Mouse (Mus musculus) olfactory bulb, adult 2 months (tissue): ENCODE measurements around the gene Nufip2. TPM values are rescaled to one million over a fixed set of nuclear protein-coding genes. Genes with fewer than 3 reads are reported as not detected.

Experiments
- H3K27ac ChIP-seq: fragments of 200-500 bp; 2 replicates; pipeline ENCODE4 v1.5.1; 2012; ENCODE audit warnings: low read depth, low read length; ENCODE audit not compliant: insufficient read depth
- H3K4me1 ChIP-seq: fragments of 200-500 bp; 2 replicates; pipeline ENCODE4 v1.6.1; 2012; ENCODE audit warnings: low read length; ENCODE audit not compliant: control insufficient read depth, insufficient read depth
- H3K4me3 ChIP-seq: fragments of 200-500 bp; 2 replicates; pipeline ENCODE4 v1.5.1; 2012; ENCODE audit warnings: mild to moderate bottlenecking, low read depth, low read length, moderate library complexity; ENCODE audit not compliant: insufficient read depth
- CTCF ChIP-seq: fragments of 200-500 bp; IDR thresholded peaks from 2 replicates; pipeline ENCODE4 v1.5.1; 2012; ENCODE audit warnings: low read depth, mild to moderate bottlenecking, low read length, moderate library complexity; ENCODE audit not compliant: insufficient read depth
- POLR2A ChIP-seq: fragments of 200-500 bp; IDR thresholded peaks from 2 replicates; pipeline ENCODE4 v1.6.1; 2012; ENCODE audit warnings: mild to moderate bottlenecking, low read depth, low read length, moderate library complexity; ENCODE audit not compliant: insufficient read depth
- WGBS: fragments of 180-500 bp; shearing (Covaris S2); methylation state at CpG from one replicate; pipeline ENCODE4 v1.1.7; 2018; 5-methylcytosine and 5-hydroxymethylcytosine counted together
- polyA plus RNA-seq: library from polyadenylated mRNA; stranded (reverse); fragments of >200 nt; gene quantifications from 2 replicates; pipeline ENCODE4 v1.2.4, GENCODE M21; 2012; ENCODE audit warnings: low replicate concordance; ENCODE audit not compliant: missing spikeins, insufficient read depth, insufficient read length

The Nufip2 gene
- polyA plus RNA-seq, 1 experiment: not detected

GRCm38 (mm10) chr11:77764694-77765458 is 78.9 kb downstream of the Nufip2 start:
- 37% methylated on average over 9 of the region's 9 CpGs for WGBS
- Histone ChIP-seq H3K27ac (peak overlapping the region; percentile 39), H3K4me3 (peak overlapping the region; percentile 93), H3K4me1 (peaks cover 32% of the 10 kb centered on the region)
- no peak for TF ChIP-seq CTCF
- TF ChIP-seq POLR2A: no peak

DNA sequence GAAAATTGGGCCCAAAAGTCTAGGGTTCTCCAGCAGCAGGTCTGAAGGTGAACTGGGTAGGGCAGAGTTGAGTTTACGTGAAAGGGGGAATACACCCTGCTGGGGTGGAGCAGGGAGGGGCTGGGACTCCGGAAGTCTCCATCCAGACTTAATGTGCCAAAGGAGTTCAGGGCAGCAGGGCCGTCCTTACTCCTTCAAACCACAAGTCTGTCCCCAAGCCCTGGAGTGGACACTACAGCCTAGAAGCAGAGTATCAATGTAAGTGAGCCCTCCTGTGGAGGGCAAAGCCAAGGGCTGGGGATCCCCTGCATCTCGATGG is 79.5 kb downstream of the Nufip2 start:
- WGBS: 42% methylated on average over 4 of the region's 4 CpGs
- Histone ChIP-seq H3K4me3 (peak overlapping the region; percentile 3; the same call in 1 of the 2 replicates), H3K27ac (peak overlapping the region; percentile 38), H3K4me1 (peaks cover 32% of the 10 kb centered on the region)
- TF ChIP-seq CTCF (no peak), POLR2A (no peak)

DNA sequence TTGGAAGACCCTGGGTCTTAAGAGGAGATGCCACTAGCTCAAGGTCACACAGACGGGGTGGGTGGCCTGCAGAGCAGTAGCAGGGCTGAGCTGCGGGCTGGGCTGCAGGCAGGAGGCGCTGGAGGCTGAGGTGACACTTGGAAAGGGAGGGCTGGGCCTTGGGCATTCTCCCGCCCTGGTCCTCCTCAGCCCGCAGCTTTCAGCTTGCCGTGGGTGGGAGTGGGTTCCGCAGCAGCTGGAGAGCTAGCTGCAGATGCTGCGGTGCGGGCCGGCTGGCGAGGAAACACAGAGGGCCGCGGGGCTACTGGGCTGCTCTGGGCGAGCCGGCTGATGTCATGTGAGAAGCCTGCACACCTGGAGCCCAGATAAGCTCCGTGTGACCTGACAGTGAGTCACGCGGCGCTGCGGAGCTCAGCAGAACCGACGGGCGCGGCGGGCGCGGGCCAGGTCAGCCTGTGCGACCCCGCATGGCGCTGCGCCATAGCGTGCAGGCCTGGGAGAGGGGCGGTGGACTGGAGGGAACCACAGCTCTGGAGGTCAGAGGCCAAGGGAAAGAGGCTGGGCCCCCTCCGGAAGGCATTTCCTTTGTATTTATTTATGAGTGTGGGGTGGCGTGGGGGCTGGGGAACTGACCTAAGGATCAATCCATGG is 80.5 kb downstream of the Nufip2 start:
- Histone ChIP-seq H3K4me3 (peak overlapping the region; percentile 45), H3K27ac (peak overlapping the region; percentile 88), H3K4me1 (peaks cover 32% of the 10 kb centered on the region)
- TF ChIP-seq CTCF (peak; percentile 20; the same call in 1 of the 2 replicates), POLR2A (no peak)
- 9% methylated on average over 35 of the region's 35 CpGs for WGBS

DNA sequence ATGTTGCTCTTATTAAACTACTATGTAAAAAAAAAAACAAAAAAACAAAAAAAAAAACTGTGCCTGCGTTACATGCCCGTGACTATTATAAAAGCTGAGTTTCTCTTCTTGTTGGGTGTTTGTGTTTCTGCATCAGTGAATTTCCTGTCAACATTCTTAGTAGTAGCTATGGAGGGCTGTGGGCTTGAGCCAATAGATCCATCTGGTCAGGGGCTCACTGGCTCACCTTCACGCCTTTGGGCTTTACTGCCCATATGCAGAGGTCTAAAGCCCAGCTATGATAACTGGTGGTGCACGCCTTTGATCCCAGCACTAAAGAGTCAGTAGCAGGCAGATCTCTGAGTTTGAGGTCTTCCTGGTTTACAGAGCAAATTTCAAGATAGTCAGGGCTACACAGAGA is 83.5 kb downstream of the Nufip2 start:
- Histone ChIP-seq H3K4me1 (peaks cover 25% of the 10 kb centered on the region), H3K4me3 (no peak overlapping the region), H3K27ac (no peak overlapping the region)
- TF ChIP-seq CTCF: no peak
- no peak for TF ChIP-seq POLR2A
- 71% methylated on average over 4 of the region's 4 CpGs for WGBS

GRCm38 (mm10) chr11:77770346-77770745 is 84.4 kb downstream of the Nufip2 start:
- no peak overlapping the region for H3K4me3 ChIP-seq
- H3K27ac ChIP-seq: no peak overlapping the region
- H3K4me1 ChIP-seq: peaks cover 18% of the 10 kb centered on the region
- TF ChIP-seq CTCF: no peak
- no peak for TF ChIP-seq POLR2A
- WGBS: 84% methylated on average over 8 of the region's 8 CpGs

DNA sequence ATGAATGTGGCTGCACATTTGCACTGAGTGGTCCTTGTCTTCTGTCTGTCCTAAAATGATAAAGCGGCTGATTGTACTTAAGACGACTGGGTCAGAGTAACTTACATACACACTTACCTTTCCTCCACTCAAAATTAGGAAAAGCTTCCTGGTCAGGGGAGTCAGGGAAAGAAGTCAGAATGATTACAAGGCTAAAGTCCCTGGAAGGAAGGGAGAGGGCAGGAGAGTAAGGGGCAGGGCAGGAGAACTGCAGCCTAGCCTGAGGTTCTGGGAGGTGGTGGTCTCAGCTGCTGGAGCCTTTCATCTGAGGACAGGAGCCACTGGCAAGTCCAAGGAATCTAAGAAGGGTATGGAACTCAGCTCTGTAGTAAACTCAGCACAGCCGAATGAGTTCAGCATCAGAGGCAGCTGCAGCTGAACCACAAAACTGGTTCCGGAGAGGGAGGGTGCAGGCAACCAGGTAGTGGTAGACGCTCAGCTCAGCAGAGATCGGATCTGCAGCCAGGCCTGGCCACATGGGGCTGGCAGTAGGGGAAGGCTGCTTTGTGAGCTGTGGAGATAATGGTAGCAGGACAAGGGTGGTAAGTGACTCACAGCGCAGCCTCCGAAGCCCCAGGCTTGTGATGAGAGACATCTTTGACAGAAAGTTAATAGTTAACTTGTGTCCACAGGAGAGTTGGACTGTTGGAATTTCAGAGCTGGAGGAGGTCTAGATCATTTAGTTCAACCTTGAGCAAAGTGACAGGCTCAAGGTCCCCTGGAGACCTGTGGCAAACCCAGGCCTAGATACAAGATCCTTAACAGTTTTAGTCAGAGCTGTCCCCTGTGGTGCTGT is 86.1 kb downstream of the Nufip2 start:
- WGBS: 80% methylated on average over 8 of the region's 8 CpGs
- Histone ChIP-seq H3K4me1 (peaks cover 13% of the 10 kb centered on the region), H3K4me3 (no peak overlapping the region), H3K27ac (no peak overlapping the region)
- TF ChIP-seq CTCF (no peak), POLR2A (no peak)

DNA sequence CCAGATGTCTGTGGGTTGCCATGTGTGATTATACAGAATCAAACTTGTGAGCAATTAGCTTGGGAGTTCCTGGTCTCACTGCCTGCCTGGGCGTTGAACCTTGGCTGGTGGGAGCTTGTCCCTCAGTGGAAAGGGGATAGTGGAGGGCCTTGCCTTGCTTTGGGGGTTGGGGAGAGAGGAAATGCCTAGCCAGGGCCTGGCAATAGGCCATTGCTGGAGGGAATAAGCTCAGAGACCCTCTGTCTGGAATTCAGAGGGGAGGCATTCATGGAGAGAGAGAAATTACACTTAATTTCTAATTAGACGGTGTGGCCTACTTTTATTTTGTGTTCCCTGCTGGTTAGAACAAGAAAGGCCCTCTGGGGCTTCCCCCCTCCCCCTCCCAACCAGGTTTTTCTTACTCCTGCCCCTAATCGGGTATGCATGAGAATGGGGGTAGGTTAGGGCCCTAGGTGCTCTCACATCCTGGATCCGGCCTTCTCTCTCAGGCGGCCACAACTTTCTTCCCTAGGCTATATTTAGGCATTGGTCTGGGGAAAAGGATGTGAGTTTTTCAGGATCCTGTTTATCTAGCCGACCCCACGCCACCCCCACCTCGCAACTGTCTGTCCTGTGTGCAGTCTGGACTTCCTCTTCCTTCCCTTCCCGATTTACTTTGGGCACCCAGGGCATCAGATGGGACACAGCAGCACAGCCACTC is 89.9 kb downstream of the Nufip2 start:
- Histone ChIP-seq H3K27ac (no peak overlapping the region), H3K4me3 (no peak overlapping the region), H3K4me1 (peaks cover 20% of the 10 kb centered on the region)
- TF ChIP-seq CTCF (no peak), POLR2A (no peak)
- WGBS: 43% methylated on average over 9 of the region's 9 CpGs

GRCm38 (mm10) chr11:77777436-77777835 is 91.5 kb downstream of the Nufip2 start:
- Histone ChIP-seq H3K27ac (no peak overlapping the region), H3K4me3 (no peak overlapping the region), H3K4me1 (peaks cover 24% of the 10 kb centered on the region)
- 94% methylated on average over 17 of the region's 17 CpGs for WGBS
- no peak; the same call in 1 of the 2 replicates for TF ChIP-seq POLR2A
- no peak for TF ChIP-seq CTCF

DNA sequence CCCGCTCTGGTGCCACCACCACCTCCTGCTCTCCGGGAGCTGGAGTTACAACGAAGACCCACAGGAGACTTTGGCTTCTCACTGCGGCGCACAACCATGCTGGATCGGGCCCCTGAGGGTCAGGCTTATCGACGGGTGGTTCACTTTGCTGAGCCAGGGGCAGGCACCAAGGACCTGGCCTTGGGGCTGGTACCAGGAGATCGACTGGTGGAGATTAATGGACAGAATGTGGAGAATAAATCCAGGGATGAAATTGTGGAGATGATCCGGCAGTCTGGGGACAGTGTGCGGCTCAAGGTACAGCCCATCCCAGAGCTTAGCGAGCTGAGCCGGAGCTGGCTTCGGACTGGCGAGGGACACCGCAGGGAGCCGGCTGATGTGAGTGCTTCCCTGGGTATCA is 92.0 kb downstream of the Nufip2 start:
- TF ChIP-seq CTCF: no peak
- Histone ChIP-seq H3K4me3 (no peak overlapping the region), H3K4me1 (peaks cover 27% of the 10 kb centered on the region), H3K27ac (no peak overlapping the region)
- 93% methylated on average over 17 of the region's 17 CpGs for WGBS
